Mouse (Mus musculus): ENCODE results near the gene Cflar. TPM values are rescaled to one million over a fixed set of nuclear protein-coding genes. Genes with fewer than 3 reads are reported as not detected.
A peak's percentile ranks its signal among the peaks of the same experiment; 100 is the strongest.

Cflar gene
- total RNA-seq, 2 experiments from 2014 or later: 101 to 104 TPM

- DNase-seq (ENCODE audit: low spot score in 2 of 2): peak in 1 of 2 experiments; percentile 12
These were observed 1.1 kb downstream of the Cflar start for GRCm38 (mm10) chr1:58712076-58713061.

- DNase-seq (ENCODE audit: low spot score in 2 of 2): peak; percentile 20 to 43
These were observed 2.0 kb downstream of the Cflar start for GRCm38 (mm10) chr1:58713081-58713892.

GRCm38 (mm10) chr1:58713893-58714231 is 2.6 kb downstream of the Cflar start:
- peak in 1 of 2 experiments; percentile 26 for DNase-seq (ENCODE audit: low spot score in 2 of 2)

GRCm38 (mm10) chr1:58714361-58714760 is 3.1 kb downstream of the Cflar start:
- no peak for DNase-seq (ENCODE audit: low spot score in 2 of 2)

GRCm38 (mm10) chr1:58715536-58715935 is 4.2 kb downstream of the Cflar start:
- DNase-seq (ENCODE audit: low spot score in 2 of 2): no peak

GRCm38 (mm10) chr1:58716162-58716882 is 5.0 kb downstream of the Cflar start:
- no peak for DNase-seq (ENCODE audit: low spot score in 2 of 2)

GRCm38 (mm10) chr1:58716883-58717220 is 5.5 kb downstream of the Cflar start:
- DNase-seq (ENCODE audit: low spot score in 2 of 2): no peak

- no peak for DNase-seq (ENCODE audit: low spot score in 2 of 2)
These were observed 6.4 kb downstream of the Cflar start for GRCm38 (mm10) chr1:58717589-58718270.

- DNase-seq (ENCODE audit: low spot score in 2 of 2): no peak
These were observed 8.1 kb downstream of the Cflar start for GRCm38 (mm10) chr1:58719356-58719945.

- DNase-seq (ENCODE audit: low spot score in 2 of 2): no peak
These were observed 8.8 kb downstream of the Cflar start for GRCm38 (mm10) chr1:58720090-58720489.

GRCm38 (mm10) chr1:58720988-58721387 is 9.7 kb downstream of the Cflar start:
- no peak for DNase-seq (ENCODE audit: low spot score in 2 of 2)

- DNase-seq (ENCODE audit: low spot score in 2 of 2): no peak
These were observed 11.0 kb downstream of the Cflar start for GRCm38 (mm10) chr1:58722115-58722938.

- no peak for DNase-seq (ENCODE audit: low spot score in 2 of 2)
These were observed 11.9 kb downstream of the Cflar start for GRCm38 (mm10) chr1:58723062-58723808.

GRCm38 (mm10) chr1:58723809-58724405 is 12.6 kb downstream of the Cflar start:
- no peak for DNase-seq (ENCODE audit: low spot score in 2 of 2)

GRCm38 (mm10) chr1:58724533-58724932 is 13.2 kb downstream of the Cflar start:
- no peak for DNase-seq (ENCODE audit: low spot score in 2 of 2)

GRCm38 (mm10) chr1:58725095-58725494 is 13.8 kb downstream of the Cflar start:
- DNase-seq (ENCODE audit: low spot score in 2 of 2): no peak

GRCm38 (mm10) chr1:58725767-58726166 is 14.5 kb downstream of the Cflar start:
- no peak for DNase-seq (ENCODE audit: low spot score in 2 of 2)

GRCm38 (mm10) chr1:58727019-58727746 is 15.9 kb downstream of the Cflar start:
- no peak for DNase-seq (ENCODE audit: low spot score in 2 of 2)
